Mouse (Mus musculus) limb, embryonic 11.5 days (tissue): ENCODE results near the gene 2700049A03Rik. TPM values are rescaled to one million over a fixed set of nuclear protein-coding genes. Genes with fewer than 3 reads are reported as not detected.
"Not testable (repeated sequence)": the region's sequence is repeated elsewhere in the genome, so short reads cannot be mapped to it uniquely, and the experiment has no call there.

Experiments used
- ATAC-seq: fragments of 200-750 bp; cut with Nextera tagmentation; 2 replicates; pipeline ENCODE4 v1.8.0; 2017; ENCODE audit warnings: low read depth; ENCODE audit not compliant: insufficient number of reproducible peaks, low FRiP score, low TSS enrichment
- DNase-seq: peaks from one replicate; pipeline ENCODE4 v3.0.0-alpha.2; 2015; ENCODE audit warnings: low spot score
- H3K27ac ChIP-seq: fragments of 300-500 bp; sonication (generic); replicated peaks from 2 replicates; pipeline ENCODE4 v1.5.1; 2014; ENCODE audit warnings: low read depth, mild to moderate bottlenecking, low read length
- H3K27me3 ChIP-seq: fragments of 300-500 bp; sonication (generic); 2 replicates; pipeline ENCODE4 v1.6.1; 2014; ENCODE audit warnings: mild to moderate bottlenecking, low read length, mixed read lengths; ENCODE audit not compliant: control insufficient read depth, insufficient read depth
- H3K36me3 ChIP-seq: fragments of 300-500 bp; sonication (generic); 2 replicates; pipeline ENCODE4 v1.6.1; 2014; ENCODE audit warnings: mild to moderate bottlenecking, low read length, moderate library complexity, mixed read lengths; ENCODE audit not compliant: control insufficient read depth, insufficient read depth
- H3K4me1 ChIP-seq: fragments of 300-500 bp; sonication (generic); 2 replicates; pipeline ENCODE4 v1.6.1; 2014; ENCODE audit warnings: low read length, mixed read lengths; ENCODE audit not compliant: control insufficient read depth, insufficient read depth
- H3K4me2 ChIP-seq: fragments of 300-500 bp; sonication (generic); 2 replicates; pipeline ENCODE4 v1.6.1; 2014; ENCODE audit warnings: low read depth, mild to moderate bottlenecking, moderate library complexity; ENCODE audit not compliant: severe bottlenecking
- H3K4me3 ChIP-seq: fragments of 300-500 bp; sonication (generic); 2 replicates; pipeline ENCODE4 v1.5.1; 2014; ENCODE audit warnings: low read depth, low read length
- H3K9ac ChIP-seq: fragments of 300-500 bp; sonication (generic); 2 replicates; pipeline ENCODE4 v1.6.1; 2014; ENCODE audit warnings: mild to moderate bottlenecking, low read length
- H3K9me3 ChIP-seq: fragments of 300-500 bp; sonication (generic); 2 replicates; pipeline ENCODE4 v1.6.1; 2016; ENCODE audit warnings: low read length; ENCODE audit not compliant: control insufficient read depth
- WGBS: fragments of 180-500 bp; shearing (Covaris S2); extraction: QIAGEN DNeasy Blood & Tissue Kit; methylation state at CpG from one replicate; pipeline ENCODE4 v1.1.7; 2014; 5-methylcytosine and 5-hydroxymethylcytosine counted together
- polyA plus RNA-seq: library from polyadenylated mRNA; unstranded; fragments of >200 nt; fragmentation: Nextera tagmentation; extraction: Ambion mirVana; gene quantifications from 2 replicates; pipeline ENCODE4 v1.2.1, GENCODE M21; 2014

Gene 2700049A03Rik
- polyA plus RNA-seq = 23.5 and 23.6 TPM in 2 replicates

GRCm38 (mm10) chr12:71136130-71136973, at the start of gene 2700049A03Rik, which contains the start of gene Timm9:
2700049A03Rik (plus strand) TSS chr12:71136848.
Timm9 (minus strand) TSS chr12:71136684.
- H3K9ac ChIP-seq = peak within 1 kb of the TSS; percentile 63
- peaks cover 17% of the 10 kb centered on the region for H3K36me3 ChIP-seq
- peak within 1 kb of the TSS; percentile 43; the same call in 1 of the 2 replicates for H3K27ac ChIP-seq
- ATAC-seq (peak; percentile 91), DNase-seq (peak; percentile 86)
- WGBS = under 1% methylated on average over 52 of the region's 52 CpGs
- H3K4me2 ChIP-seq = peak within 1 kb of the TSS; percentile 64
- H3K4me3 ChIP-seq = peak within 1 kb of the TSS; percentile 58
- H3K4me1 ChIP-seq = no peaks in the 10 kb centered on the region
- no peaks in the 10 kb centered on the region for H3K27me3 ChIP-seq
- H3K9me3 ChIP-seq = no peaks in the 10 kb centered on the region

- not testable (repeated sequence) for DNase-seq, ATAC-seq
These were observed 32.4 kb upstream of the 2700049A03Rik start for GRCm38 (mm10) chr12:71104275-71104674.

GRCm38 (mm10) chr12:71107216-71107771, 29.4 kb upstream of the 2700049A03Rik start:
- Histone ChIP-seq H3K4me1 (no peaks in the 10 kb centered on the region), H3K36me3 (no peaks in the 10 kb centered on the region), H3K4me3 (no peak overlapping the region), H3K4me2 (no peak overlapping the region), H3K9ac (no peak overlapping the region), H3K27me3 (no peaks in the 10 kb centered on the region), H3K9me3 (no peaks in the 10 kb centered on the region), H3K27ac (no peak overlapping the region)
- no peak for DNase-seq
- ATAC-seq = no peak
- 83% methylated on average over 6 of the region's 6 CpGs for WGBS

More at GRCm38 (mm10) chr12:71104275-71104674, 32.4 kb upstream of the 2700049A03Rik start:
- not testable (repeated sequence) for H3K36me3 ChIP-seq, H3K4me1 ChIP-seq, H3K9me3 ChIP-seq, H3K4me3 ChIP-seq, H3K9ac ChIP-seq, H3K27ac ChIP-seq, H3K4me2 ChIP-seq, H3K27me3 ChIP-seq
- WGBS = 94% methylated on average over 4 of the region's 4 CpGs

GRCm38 (mm10) chr12:71111331-71111730, 25.3 kb upstream of the 2700049A03Rik start, which contains the start of gene Tomm20l:
Tomm20l (plus strand) TSS chr12:71111428.
- peak; percentile 67 for DNase-seq
- Histone ChIP-seq H3K27ac (no peak within 1 kb of the TSS), H3K4me2 (peak within 1 kb of the TSS; percentile 44), H3K9me3 (no peaks in the 10 kb centered on the region), H3K27me3 (no peaks in the 10 kb centered on the region), H3K4me1 (no peaks in the 10 kb centered on the region), H3K36me3 (no peaks in the 10 kb centered on the region), H3K4me3 (peak within 1 kb of the TSS; percentile 14; the same call in 1 of the 2 replicates), H3K9ac (no peak within 1 kb of the TSS)
- no peak for ATAC-seq
- WGBS = 9% methylated on average over 32 of the region's 33 CpGs

- Histone ChIP-seq H3K9me3 (no peaks in the 10 kb centered on the region), H3K27ac (no peak overlapping the region)
These were observed 23.6 kb upstream of the 2700049A03Rik start for GRCm38 (mm10) chr12:71113074-71113473.

GRCm38 (mm10) chr12:71113675-71114288, 22.9 kb upstream of the 2700049A03Rik start:
- ATAC-seq (no peak), DNase-seq (peak; percentile 44)
- H3K4me2 ChIP-seq = no peak overlapping the region
- no peaks in the 10 kb centered on the region for H3K4me1 ChIP-seq
- no peaks in the 10 kb centered on the region for H3K9me3 ChIP-seq
- H3K36me3 ChIP-seq = no peaks in the 10 kb centered on the region
- H3K27me3 ChIP-seq = no peaks in the 10 kb centered on the region
- H3K4me3 ChIP-seq = no peak overlapping the region
- H3K27ac ChIP-seq = no peak overlapping the region
- WGBS = 34% methylated on average over 12 of the region's 12 CpGs
- H3K9ac ChIP-seq = no peak overlapping the region

More at GRCm38 (mm10) chr12:71113074-71113473, 23.6 kb upstream of the 2700049A03Rik start:
- DNase-seq (no peak), ATAC-seq (no peak)
- H3K4me3 ChIP-seq = no peak overlapping the region
- no peak overlapping the region for H3K4me2 ChIP-seq
- H3K4me1 ChIP-seq = no peaks in the 10 kb centered on the region
- 87% methylated on average over 10 of the region's 10 CpGs for WGBS
- H3K36me3 ChIP-seq = no peaks in the 10 kb centered on the region
- H3K9ac ChIP-seq = no peak overlapping the region
- H3K27me3 ChIP-seq = no peaks in the 10 kb centered on the region

- 83% methylated on average over 5 of the region's 5 CpGs for WGBS
- DNase-seq (no peak), ATAC-seq (no peak)
- Histone ChIP-seq H3K4me1 (no peaks in the 10 kb centered on the region), H3K27me3 (no peaks in the 10 kb centered on the region), H3K9ac (no peak overlapping the region), H3K27ac (no peak overlapping the region), H3K36me3 (no peaks in the 10 kb centered on the region), H3K4me3 (no peak overlapping the region), H3K9me3 (no peaks in the 10 kb centered on the region), H3K4me2 (no peak overlapping the region)
These were observed 20.2 kb upstream of the 2700049A03Rik start for GRCm38 (mm10) chr12:71116411-71116810.

- Histone ChIP-seq H3K27ac (no peak overlapping the region), H3K4me1 (no peaks in the 10 kb centered on the region), H3K4me2 (no peak overlapping the region), H3K4me3 (no peak overlapping the region), H3K36me3 (peaks cover 12% of the 10 kb centered on the region; the same call in 1 of the 2 replicates), H3K27me3 (no peaks in the 10 kb centered on the region), H3K9me3 (no peaks in the 10 kb centered on the region), H3K9ac (no peak overlapping the region)
- ATAC-seq (no peak), DNase-seq (no peak)
- WGBS = 91% methylated on average over 10 of the region's 10 CpGs
These were observed 13.9 kb upstream of the 2700049A03Rik start for GRCm38 (mm10) chr12:71122731-71123130.
